Mouse (Mus musculus) stomach, postnatal 0 days (tissue): ENCODE data around the gene Bspry.

ENCODE experiments used
- CTCF ChIP-seq: IDR thresholded peaks from 2 replicates; pipeline ENCODE4 v1.5.1; 2016; ENCODE audit warnings: antibody characterized with exemption, low read depth, mild to moderate bottlenecking, moderate library complexity
- EP300 ChIP-seq: optimal IDR thresholded peaks from 2 replicates; pipeline ENCODE3; 2016; ENCODE audit warnings: antibody characterized with exemption

GRCm38 (mm10) chr4:62517046-62517445 is 37.2 kb downstream of the Bspry start:
- no peak for TF ChIP-seq CTCF
- no peak for TF ChIP-seq EP300
